Mouse (Mus musculus): ENCODE results near the gene Fchsd2.

The Fchsd2 gene

DNA sequence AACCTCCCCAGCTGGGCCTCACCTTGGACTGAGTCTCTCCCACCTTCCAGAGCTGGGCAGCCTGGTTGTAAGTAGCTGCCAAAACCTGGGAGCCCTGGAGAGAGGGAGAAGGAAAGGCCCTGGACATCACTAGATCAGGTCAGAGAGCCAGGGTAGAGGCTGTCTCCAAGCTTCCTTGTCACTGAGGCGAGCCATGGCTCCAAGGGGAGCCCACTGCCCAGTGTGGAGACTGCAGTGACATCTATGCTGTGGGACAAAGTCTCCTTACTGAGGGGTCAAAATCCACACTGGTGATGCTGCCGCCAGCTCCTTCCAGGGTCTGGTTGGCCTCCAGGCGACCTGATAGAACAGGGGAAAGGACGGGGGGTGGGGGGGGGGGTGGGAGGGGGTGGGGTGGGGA, 199.4 kb downstream of the Fchsd2 start:
- H3K27me3 ChIP-seq (ENCODE audit: insufficient read depth, low read length): peaks cover 17% of the 10 kb centered on the region
- H3K36me3 ChIP-seq (ENCODE audit: insufficient read depth, low read length): peaks cover 24% of the 10 kb centered on the region
- peaks cover 4% of the 10 kb centered on the region for H3K9me3 ChIP-seq (ENCODE audit: low read length)
- TF ChIP-seq CTCF (conservative IDR thresholded peaks at IDR 0.05; ENCODE audit: low read length) (no peak), NANOG (IDR thresholded peaks at IDR 0.05; ENCODE audit: borderline replicate concordance, low read length) (no peak), POU5F1 (IDR thresholded peaks at IDR 0.05; ENCODE audit: borderline replicate concordance, low read length) (no peak)
- H3K4me1 ChIP-seq (replicated peaks; ENCODE audit: low read depth, low read length): peaks cover 18% of the 10 kb centered on the region
- H3K4me3 ChIP-seq (replicated peaks; ENCODE audit: low read length): no peak overlapping the region

DNA sequence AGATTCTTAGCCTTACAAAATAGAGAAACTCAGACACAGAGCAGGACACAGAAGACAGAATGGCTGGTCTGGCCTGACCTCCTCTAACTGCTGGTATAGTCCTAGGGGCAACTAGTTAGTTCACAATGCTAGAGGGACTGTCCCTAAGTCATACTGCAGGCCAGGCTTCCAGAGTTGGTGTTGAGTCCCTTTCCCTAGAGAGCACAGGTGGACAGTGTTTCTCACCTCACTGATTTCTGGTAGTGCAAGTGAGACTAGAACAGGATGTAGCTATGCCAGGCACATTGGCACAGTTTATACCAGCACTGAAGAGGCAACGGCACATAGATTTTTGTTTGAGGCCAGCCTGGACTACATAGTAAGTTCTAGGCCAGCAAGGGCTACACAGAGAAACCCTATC, 200.0 kb downstream of the Fchsd2 start:
- Histone ChIP-seq H3K4me1 (replicated peaks; ENCODE audit: low read depth, low read length) (peaks cover 18% of the 10 kb centered on the region), H3K36me3 (ENCODE audit: insufficient read depth, low read length) (peaks cover 24% of the 10 kb centered on the region), H3K9me3 (ENCODE audit: low read length) (peaks cover 10% of the 10 kb centered on the region), H3K27me3 (ENCODE audit: insufficient read depth, low read length) (peaks cover 22% of the 10 kb centered on the region), H3K4me3 (replicated peaks; ENCODE audit: low read length) (no peak overlapping the region)
- TF ChIP-seq CTCF (conservative IDR thresholded peaks at IDR 0.05; ENCODE audit: low read length): no peak
- no peak for TF ChIP-seq NANOG (IDR thresholded peaks at IDR 0.05; ENCODE audit: borderline replicate concordance, low read length)
- TF ChIP-seq POU5F1 (IDR thresholded peaks at IDR 0.05; ENCODE audit: borderline replicate concordance, low read length): no peak

DNA sequence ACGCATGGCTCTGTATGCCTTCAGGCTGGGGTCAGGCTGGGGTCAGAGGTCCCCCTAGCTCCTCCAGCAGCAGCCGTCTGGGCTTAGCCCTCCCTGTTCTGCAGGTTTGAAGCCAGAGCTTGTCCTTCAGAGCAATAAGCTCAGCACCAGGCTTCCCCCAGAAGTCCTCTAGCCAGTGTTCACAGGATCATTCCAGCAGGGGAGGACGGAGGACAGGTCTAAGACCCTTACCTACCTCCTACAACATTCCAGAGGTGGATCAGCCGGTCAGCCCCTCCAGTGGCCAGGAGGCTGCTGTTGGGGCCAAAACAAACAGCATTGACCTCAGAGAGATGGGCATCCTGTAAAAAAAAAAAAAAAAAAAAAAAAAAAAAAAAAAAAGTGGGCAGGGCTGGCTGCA, 200.5 kb downstream of the Fchsd2 start:
- no peak overlapping the region for H3K4me3 ChIP-seq (replicated peaks; ENCODE audit: low read length)
- H3K36me3 ChIP-seq (ENCODE audit: insufficient read depth, low read length): peaks cover 24% of the 10 kb centered on the region
- peaks cover 26% of the 10 kb centered on the region for H3K27me3 ChIP-seq (ENCODE audit: insufficient read depth, low read length)
- TF ChIP-seq POU5F1 (IDR thresholded peaks at IDR 0.05; ENCODE audit: borderline replicate concordance, low read length) (no peak), NANOG (IDR thresholded peaks at IDR 0.05; ENCODE audit: borderline replicate concordance, low read length) (no peak), CTCF (conservative IDR thresholded peaks at IDR 0.05; ENCODE audit: low read length) (no peak)
- peaks cover 13% of the 10 kb centered on the region for H3K9me3 ChIP-seq (ENCODE audit: low read length)
- peaks cover 18% of the 10 kb centered on the region for H3K4me1 ChIP-seq (replicated peaks; ENCODE audit: low read depth, low read length)

DNA sequence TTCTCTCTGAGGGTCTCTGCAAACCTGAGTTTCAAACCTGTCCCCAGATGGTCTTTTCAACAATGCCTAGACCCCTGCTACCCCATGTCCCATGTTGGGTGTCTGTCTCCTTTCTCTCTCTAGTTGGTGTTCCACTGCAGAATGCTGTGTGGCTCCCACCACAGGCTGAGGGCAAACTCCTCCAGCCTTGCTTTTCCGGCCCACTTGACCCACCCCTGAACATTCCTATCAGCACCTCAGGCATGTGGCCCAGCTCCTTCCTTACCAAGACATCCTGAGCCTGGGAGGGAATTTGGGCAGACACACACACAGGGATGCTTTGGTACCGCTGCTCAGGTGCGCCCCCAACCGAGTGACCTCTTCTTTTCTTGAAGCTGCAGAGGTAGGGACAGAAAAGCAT, 200.9 kb downstream of the Fchsd2 start:
- peaks cover 30% of the 10 kb centered on the region for H3K27me3 ChIP-seq (ENCODE audit: insufficient read depth, low read length)
- H3K4me1 ChIP-seq (replicated peaks; ENCODE audit: low read depth, low read length): peaks cover 18% of the 10 kb centered on the region
- peaks cover 24% of the 10 kb centered on the region for H3K36me3 ChIP-seq (ENCODE audit: insufficient read depth, low read length)
- no peak for TF ChIP-seq NANOG (IDR thresholded peaks at IDR 0.05; ENCODE audit: borderline replicate concordance, low read length)
- no peak for TF ChIP-seq CTCF (conservative IDR thresholded peaks at IDR 0.05; ENCODE audit: low read length)
- no peak for TF ChIP-seq POU5F1 (IDR thresholded peaks at IDR 0.05; ENCODE audit: borderline replicate concordance, low read length)
- H3K4me3 ChIP-seq (replicated peaks; ENCODE audit: low read length): no peak overlapping the region
- peaks cover 13% of the 10 kb centered on the region for H3K9me3 ChIP-seq (ENCODE audit: low read length)

DNA sequence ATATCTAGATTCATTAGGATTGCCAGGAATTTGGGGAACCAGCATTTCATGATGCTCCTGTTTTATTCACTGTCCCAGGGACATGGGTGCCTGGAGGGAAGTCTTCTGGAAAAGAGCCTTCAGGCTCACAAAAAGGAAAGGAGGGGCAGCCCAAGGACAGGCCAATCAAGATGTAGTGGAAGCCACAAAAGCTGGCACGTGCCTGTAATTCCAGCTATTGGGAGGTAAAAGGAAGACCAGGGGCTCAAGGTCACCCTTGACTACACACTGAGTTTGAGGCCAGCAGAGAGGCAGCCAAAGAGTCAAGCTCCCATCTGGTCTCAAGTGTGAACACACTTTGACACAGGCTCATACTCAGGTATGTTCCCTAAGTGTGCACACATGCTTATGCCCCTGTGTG, 202.8 kb downstream of the Fchsd2 start:
- H3K27me3 ChIP-seq (ENCODE audit: insufficient read depth, low read length): peaks cover 48% of the 10 kb centered on the region
- TF ChIP-seq POU5F1 (IDR thresholded peaks at IDR 0.05; ENCODE audit: borderline replicate concordance, low read length): no peak
- peak; percentile 59; the same call in 1 of the 2 replicates for TF ChIP-seq NANOG (IDR thresholded peaks at IDR 0.05; ENCODE audit: borderline replicate concordance, low read length)
- H3K4me3 ChIP-seq (replicated peaks; ENCODE audit: low read length): no peak overlapping the region

DNA sequence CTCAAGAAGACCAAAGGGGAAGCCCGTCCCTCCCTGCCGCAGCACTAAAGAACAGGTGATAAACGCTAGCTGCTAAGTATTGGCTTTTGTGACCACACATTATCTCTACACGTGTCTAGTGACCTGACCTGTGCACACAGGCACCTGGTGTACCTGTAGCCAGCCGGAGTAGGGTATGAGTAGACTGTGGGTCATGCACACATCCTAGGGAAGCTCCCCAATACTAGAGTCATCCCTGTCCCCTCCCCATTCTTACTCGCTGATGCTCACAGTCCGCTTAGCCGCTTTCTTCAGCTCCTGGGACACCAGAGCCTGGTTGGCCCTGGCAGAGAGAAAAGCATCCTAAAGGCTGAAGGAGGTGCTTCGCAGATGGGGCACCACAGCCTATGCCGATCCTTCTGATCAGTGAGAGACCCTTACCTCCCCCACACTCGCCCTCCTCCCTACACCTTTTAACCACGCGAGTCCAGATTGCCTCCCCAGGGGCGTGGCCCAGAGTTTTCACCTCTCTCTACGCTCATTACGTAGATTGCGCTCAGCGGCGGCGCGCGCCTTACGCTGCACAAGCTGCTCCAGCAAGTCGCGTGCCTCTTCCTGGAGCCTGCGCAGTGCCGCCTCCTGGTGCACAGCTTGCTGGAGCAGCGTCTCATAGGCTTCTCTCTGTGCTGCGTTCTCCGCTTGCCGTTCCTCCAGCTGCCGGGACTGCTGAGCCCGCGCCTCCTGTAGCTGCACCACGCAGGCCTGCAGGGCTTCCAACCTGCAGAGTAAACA, 203.8 kb downstream of the Fchsd2 start:
- Histone ChIP-seq H3K27me3 (ENCODE audit: insufficient read depth, low read length) (peaks cover 58% of the 10 kb centered on the region), H3K4me1 (replicated peaks; ENCODE audit: low read depth, low read length) (peaks cover 26% of the 10 kb centered on the region), H3K36me3 (ENCODE audit: insufficient read depth, low read length) (0 out of 2 replicates have a peak, but pooled peaks cover 3% of the 10 kb centered on the region), H3K9me3 (ENCODE audit: low read length) (peaks cover 13% of the 10 kb centered on the region), H3K4me3 (replicated peaks; ENCODE audit: low read length) (peak overlapping the region; percentile 66)
- no peak for TF ChIP-seq NANOG (IDR thresholded peaks at IDR 0.05; ENCODE audit: borderline replicate concordance, low read length)
- no peak for TF ChIP-seq CTCF (conservative IDR thresholded peaks at IDR 0.05; ENCODE audit: low read length)
- no peak for TF ChIP-seq POU5F1 (IDR thresholded peaks at IDR 0.05; ENCODE audit: borderline replicate concordance, low read length)

More for the DNA sequence above, 202.8 kb downstream of the Fchsd2 start:
- Histone ChIP-seq H3K9me3 (ENCODE audit: low read length) (peaks cover 13% of the 10 kb centered on the region), H3K4me1 (replicated peaks; ENCODE audit: low read depth, low read length) (peaks cover 18% of the 10 kb centered on the region), H3K36me3 (ENCODE audit: insufficient read depth, low read length) (peaks cover 8% of the 10 kb centered on the region; the same call in 1 of the 2 replicates)

DNA sequence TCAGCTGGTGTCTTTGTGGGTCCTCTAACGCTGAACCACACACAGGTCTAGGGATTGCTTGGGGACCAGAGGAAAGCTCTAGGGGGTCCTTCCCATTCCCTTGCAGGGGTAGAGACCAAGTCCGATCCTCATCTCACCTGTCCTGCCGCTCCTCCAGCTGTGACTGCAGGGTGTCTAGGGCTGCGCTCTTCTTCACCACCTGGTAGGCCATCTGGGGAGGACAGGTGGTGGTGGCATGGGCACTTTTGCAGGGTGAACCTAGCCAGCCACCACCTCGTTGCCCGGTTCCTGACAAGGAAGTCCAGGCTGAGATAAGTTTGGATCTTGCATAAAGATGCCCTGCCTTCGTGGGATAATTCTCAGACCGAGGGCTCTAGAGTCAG, 204.4 kb downstream of the Fchsd2 start:
- no peak for TF ChIP-seq NANOG (IDR thresholded peaks at IDR 0.05; ENCODE audit: borderline replicate concordance, low read length)
- TF ChIP-seq CTCF (conservative IDR thresholded peaks at IDR 0.05; ENCODE audit: low read length): no peak
- Histone ChIP-seq H3K36me3 (ENCODE audit: insufficient read depth, low read length) (no peaks in the 10 kb centered on the region), H3K9me3 (ENCODE audit: low read length) (peaks cover 13% of the 10 kb centered on the region), H3K4me3 (replicated peaks; ENCODE audit: low read length) (peak overlapping the region; percentile 17; the same call in 1 of the 2 replicates), H3K4me1 (replicated peaks; ENCODE audit: low read depth, low read length) (peaks cover 28% of the 10 kb centered on the region), H3K27me3 (ENCODE audit: insufficient read depth, low read length) (peaks cover 61% of the 10 kb centered on the region)

DNA sequence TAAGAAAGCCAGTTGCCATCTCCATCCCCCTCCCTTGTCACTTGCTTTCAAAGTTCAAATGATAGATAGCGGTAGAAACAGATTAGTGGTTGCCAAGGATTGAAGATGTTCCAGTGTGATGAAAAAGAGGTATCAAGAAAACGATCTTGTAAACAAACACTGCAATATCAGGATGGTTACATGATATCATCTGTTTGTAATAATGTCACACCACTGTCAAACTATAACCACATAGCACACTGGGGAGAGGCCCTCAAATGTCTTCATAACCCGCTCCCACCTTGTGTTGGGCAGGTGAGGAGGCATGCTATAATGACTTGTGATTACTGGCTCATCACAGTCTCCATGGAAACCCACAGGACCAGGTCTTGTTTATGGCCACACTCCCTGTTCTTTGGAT, 205.7 kb downstream of the Fchsd2 start:
- no peak overlapping the region for H3K4me3 ChIP-seq (replicated peaks; ENCODE audit: low read length)
- TF ChIP-seq NANOG (IDR thresholded peaks at IDR 0.05; ENCODE audit: borderline replicate concordance, low read length) (no peak), CTCF (conservative IDR thresholded peaks at IDR 0.05; ENCODE audit: low read length) (no peak), POU5F1 (IDR thresholded peaks at IDR 0.05; ENCODE audit: borderline replicate concordance, low read length) (no peak)
- peaks cover 66% of the 10 kb centered on the region for H3K27me3 ChIP-seq (ENCODE audit: insufficient read depth, low read length)
- H3K9me3 ChIP-seq (ENCODE audit: low read length): peaks cover 13% of the 10 kb centered on the region
- H3K4me1 ChIP-seq (replicated peaks; ENCODE audit: low read depth, low read length): peaks cover 36% of the 10 kb centered on the region
- no peaks in the 10 kb centered on the region for H3K36me3 ChIP-seq (ENCODE audit: insufficient read depth, low read length)
